Mouse (Mus musculus) embryonic fibroblast, embryonic 13.5 days (primary cell): ENCODE data around the gene Zfyve28.

ENCODE experiments used
- CTCF ChIP-seq: IDR thresholded peaks from 2 replicates; pipeline ENCODE4 v1.5.1; 2011; ENCODE audit warnings: mild to moderate bottlenecking, control low read depth, low read length, moderate library complexity, borderline replicate concordance; ENCODE audit not compliant: insufficient read depth
- POLR2A ChIP-seq: IDR thresholded peaks from 2 replicates; pipeline ENCODE4 v1.6.1; 2011; ENCODE audit warnings: low read depth, mild to moderate bottlenecking, control low read depth, low read length, moderate library complexity

DNA sequence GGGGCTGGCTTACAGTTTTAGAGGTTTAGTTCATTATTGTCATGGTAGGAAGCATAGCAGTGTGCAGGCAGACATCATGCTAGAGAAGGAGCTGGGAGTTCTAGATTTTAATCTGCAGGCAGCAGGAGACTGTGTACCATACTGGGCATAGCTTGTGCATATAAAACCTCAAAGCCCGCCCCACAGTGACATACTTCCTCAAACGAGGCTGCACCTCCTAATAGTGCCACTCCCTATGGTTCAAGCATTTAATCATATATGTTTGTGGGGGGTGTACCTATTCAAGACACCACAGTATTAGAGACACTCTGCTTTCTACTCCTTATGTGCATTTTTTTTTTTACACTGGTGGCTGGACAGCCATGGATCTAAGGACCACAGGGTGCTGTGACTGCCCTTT, 41.9 kb upstream of the Zfyve28 start:
- TF ChIP-seq CTCF (no peak), POLR2A (no peak)
